Mouse (Mus musculus) naive thymus-derived CD4-positive, alpha-beta T cell, adult 2 months (primary cell): ENCODE data around the gene Fubp3.

ENCODE experiments used
- DNase-seq: peaks from one replicate; pipeline ENCODE4 v3.0.0-alpha.2; 2011; ENCODE audit warnings: low read depth

The Fubp3 gene

DNA sequence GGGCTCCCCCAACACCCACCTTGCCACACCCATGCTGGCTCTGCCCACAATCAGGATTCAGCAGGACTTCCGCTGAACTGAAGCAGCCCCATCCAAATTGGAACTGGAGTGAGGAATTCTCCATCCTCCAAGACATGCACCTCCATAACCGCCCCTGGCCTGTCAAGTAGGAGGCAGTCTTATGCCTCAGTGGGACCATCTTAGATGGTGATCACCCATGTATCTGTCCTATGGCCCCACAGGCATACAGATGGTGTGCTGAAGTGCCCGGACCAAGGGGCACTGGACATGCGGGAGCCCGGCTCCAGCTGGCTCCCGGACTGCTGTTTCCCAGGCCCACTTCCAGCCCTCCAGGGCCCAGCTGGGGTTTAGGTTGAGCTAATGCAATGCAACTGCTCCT, 46.8 kb downstream of the Fubp3 start:
- DNase-seq = no peak

DNA sequence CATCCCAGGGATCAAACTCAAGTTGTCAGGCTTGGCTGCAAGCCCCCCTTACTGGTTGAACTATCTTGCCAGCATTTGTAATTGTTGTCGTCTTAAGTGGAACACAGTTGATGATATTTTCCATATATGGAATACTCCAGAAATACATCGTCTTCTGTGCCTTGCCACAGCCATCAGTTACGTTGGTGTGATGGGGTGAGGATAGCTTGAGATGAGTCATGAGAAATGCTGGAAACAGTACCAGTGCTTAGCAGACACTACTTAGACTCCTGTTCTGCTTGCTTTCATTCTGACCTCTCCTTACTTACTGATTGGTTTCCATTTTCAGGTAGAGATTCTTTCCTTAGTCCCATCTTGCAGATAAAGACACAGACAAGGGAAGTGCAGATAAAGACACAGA, 61.1 kb downstream of the Fubp3 start:
- DNase-seq = no peak

- DNase-seq = no peak
Observed at GRCm38 (mm10) chr2:31635281-31636137, 63.1 kb downstream of the Fubp3 start.

GRCm38 (mm10) chr2:31636138-31636741, 63.8 kb downstream of the Fubp3 start:
- no peak for DNase-seq

- no peak for DNase-seq
Observed at GRCm38 (mm10) chr2:31636742-31637141, 64.3 kb downstream of the Fubp3 start.

DNA sequence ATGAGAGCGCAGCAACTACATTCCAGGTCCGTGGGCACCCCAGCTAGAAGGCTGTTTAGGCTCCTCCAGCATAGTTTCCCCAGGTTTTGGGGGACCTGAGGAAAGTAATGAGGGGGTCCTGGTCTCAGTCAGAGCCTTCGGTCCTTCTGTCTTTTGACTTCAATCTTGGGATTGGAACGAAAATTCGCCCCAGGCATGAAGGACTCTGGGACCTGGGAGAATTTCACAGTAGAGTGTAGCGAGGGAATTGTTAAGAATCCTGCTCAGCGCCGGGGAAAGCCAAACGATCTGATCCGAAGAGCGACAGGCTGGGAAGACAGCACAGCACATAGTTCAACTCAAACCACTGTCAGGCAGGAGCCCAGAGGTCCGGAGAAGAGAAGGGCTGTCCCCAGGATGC, 64.9 kb downstream of the Fubp3 start:
- no peak for DNase-seq

DNA sequence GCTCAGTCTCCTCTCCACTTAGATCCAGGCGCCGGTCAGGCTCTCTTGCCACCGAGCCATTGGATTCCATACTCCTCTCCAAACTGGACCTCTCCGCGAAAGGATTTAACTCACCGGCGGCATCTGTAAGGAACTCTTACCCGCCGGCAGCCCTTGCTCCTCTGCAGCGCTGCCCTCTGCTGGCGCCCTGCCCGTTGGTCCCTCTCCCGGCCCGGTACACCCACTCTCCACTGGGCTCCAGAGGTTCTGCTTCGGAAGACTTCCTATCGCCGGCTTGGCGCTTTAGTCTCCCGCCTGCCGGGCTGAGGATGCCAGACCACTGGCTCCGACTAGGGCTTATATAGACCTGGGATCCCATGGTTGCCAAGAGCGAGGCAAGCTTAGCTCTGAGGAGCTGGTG, 65.4 kb downstream of the Fubp3 start:
- DNase-seq = peak; percentile 19

DNA sequence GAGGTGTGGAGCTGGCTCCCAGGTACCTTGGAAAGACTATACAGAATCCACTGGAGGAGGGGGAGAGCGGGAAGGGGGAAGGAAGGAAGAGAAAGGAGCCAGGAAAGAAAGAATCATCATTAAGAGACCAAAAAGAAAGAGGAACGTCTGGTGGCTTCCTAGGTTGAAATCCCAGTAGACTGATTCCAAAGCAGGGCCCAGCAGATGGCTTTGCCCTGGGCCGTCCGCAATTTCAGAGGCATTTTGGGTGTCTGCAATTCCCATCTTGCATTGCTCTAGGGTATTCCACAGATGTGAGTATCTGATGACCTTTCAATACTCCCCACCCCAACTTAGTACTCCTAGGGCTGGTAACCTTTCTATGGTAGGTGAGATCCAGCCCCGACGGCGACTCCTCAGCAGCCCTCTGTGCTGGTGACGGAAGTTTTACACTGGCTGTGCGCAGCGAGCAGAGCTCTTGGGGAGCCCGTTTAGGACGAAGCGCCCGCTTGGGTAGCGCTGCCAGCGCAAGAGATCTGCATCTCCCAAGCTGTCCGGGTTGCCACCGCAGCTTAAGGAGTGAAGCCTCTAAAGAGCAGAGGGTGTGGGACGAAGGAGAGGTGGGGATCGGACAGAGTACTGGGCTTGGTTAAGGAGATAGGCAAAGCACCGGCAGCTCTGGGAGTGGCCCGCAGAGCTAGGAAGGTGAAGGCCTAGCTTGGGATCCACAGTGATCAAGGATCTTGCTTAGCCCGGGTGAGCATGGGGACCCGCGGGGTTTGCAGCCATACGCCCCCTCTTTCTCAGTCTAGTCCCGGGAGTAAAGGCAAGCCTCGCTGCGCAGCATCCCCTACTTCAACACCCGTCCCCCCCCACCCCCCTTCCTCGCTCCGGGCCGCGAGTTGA, 66.4 kb downstream of the Fubp3 start:
- DNase-seq = no peak

- no peak for DNase-seq
Observed at GRCm38 (mm10) chr2:31639466-31639760, 67.0 kb downstream of the Fubp3 start.

DNA sequence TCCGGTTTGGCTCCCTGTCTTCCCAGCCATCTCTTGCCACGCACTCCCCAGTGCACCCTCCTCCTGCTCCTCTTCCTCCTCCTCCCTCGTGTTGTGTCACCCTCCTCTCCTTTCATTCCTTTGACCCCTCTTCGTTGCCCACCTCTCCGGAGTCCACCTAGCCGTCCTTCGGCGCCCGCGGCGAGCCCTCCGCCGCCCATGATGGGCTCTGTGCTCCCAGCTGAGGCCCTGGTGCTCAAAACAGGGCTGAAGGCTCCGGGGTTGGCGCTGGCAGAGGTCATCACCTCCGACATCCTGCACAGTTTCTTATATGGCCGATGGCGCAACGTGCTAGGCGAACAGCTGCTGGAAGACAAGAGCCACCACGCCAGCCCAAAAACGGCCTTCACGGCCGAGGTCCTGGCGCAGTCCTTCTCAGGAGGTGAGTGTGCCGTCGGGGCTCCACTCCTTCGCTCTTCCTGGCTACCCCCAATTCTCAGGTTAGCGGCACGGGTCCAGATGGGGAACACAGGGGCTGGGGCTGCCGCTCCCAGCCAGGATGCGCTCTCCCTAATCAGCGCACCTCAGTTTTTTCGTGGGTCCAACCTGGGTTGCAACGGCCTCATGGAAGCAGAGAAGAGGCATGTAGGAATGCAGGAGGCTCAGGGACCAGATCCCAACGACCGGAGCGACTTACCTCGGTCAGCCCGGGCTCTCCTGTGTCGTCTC, 67.6 kb downstream of the Fubp3 start, which contains the start of gene Prdm12:
TSS of gene Prdm12 (plus strand) at position 137 of the 708 bp plus-strand sequence.
- no peak for DNase-seq

- DNase-seq = no peak
Observed at GRCm38 (mm10) chr2:31640609-31641507, 68.4 kb downstream of the Fubp3 start.

GRCm38 (mm10) chr2:31641508-31641830, 69.0 kb downstream of the Fubp3 start:
- DNase-seq = no peak

DNA sequence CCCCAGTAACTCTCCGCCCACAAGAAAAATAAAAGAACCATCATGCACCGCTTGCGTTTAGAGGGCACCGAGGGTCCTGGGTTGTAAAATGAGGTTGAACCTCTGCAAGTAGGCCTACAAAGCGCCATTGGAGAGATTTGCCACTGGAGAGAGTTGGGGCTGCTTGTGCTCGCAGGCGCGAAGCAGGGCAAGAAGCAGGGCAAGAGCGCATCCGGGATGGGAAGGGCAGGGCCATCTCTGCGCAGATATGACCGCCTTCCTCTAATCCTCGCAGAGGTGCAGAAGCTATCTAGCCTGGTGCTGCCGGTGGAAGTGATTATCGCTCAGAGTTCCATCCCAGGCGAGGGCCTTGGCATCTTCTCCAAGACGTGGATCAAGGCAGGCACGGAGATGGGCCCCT, 69.5 kb downstream of the Fubp3 start:
- DNase-seq = no peak

DNA sequence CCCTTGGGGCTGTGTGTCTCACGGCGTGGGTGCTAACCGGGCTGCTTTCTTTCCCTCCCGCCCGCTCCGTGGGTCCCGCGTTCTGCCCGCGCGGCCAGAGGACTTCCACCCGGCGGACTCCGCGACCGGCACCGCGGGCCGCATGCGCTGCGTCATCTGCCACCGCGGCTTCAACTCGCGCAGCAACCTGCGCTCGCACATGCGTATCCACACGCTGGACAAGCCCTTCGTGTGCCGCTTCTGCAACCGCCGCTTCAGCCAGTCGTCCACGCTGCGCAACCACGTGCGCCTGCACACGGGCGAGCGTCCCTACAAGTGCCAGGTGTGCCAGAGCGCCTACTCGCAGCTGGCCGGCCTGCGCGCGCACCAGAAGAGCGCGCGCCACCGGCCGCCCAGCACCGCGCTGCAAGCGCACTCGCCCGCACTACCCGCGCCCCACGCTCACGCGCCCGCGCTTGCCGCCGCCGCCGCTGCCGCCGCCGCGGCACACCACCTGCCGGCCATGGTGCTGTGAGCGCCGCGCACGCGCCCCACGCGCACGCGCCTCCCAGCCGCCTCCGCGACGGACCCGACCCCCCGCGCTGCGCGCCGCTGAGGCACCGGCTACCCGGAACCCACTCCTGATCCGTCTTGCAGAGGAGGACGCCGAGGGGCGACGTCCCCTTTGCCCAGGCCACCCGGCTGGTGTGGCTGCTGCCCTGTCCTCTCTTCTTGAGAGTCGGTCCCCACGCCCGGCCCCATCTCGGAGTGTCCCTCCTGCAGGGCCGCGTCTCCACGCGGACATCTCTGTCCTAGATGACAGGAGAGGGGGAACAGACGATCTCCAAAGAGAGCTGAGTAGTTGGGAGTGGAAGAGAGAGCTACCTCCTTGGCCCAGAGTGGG, 81.8 kb downstream of the Fubp3 start:
- DNase-seq = no peak

DNA sequence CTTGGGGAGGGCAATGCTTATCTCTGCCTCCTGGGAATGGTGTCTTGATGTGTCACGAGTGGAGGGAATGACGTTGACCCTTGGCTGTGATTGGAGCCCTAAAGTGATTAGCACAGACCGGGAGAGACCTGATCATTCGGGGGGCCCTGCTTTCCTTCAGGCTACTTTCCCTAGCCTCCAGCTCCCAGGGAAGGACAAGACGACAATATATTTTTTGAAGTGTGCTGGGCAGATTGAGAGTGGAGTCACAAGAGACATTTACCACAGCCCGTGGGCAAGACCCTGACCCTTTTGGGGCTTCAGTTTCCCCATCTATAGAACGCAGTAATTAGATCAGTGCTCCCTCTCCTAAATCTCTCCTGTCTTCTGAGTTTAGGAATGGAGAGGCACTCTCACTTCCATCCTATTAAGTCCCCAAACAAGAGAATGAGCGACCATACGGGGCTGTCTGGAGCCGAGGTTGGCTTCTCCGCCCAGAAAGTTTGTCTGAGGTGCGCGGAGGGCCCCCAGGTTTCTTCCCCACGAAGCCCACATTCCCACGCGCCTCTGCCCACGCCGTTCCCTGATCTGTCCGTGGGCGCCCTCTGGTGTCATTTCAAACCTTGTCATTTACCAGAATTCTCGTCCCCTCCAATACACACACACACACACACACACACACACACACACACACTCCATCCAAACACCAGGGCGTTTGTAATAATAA, 82.6 kb downstream of the Fubp3 start:
- DNase-seq = peak; percentile 39

DNA sequence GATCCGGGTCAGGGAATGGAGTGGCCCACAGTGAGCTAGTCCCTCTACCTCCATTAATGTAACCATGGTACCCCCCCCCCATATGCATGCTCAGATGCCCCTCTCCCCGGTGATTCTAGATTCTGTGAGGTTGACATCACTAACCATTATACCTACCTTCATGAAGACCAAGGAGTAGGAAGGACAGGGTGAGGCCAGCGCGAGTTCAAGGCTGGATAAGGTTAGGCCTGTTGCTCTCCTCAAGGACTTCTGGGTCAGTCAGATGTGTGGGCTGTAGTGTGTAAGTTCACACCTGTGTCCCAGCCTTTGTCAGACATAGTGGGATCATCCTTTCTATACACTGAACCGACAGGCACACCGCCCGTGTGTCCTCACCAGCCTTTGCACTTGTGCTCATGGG, 83.9 kb downstream of the Fubp3 start:
- DNase-seq = no peak

DNA sequence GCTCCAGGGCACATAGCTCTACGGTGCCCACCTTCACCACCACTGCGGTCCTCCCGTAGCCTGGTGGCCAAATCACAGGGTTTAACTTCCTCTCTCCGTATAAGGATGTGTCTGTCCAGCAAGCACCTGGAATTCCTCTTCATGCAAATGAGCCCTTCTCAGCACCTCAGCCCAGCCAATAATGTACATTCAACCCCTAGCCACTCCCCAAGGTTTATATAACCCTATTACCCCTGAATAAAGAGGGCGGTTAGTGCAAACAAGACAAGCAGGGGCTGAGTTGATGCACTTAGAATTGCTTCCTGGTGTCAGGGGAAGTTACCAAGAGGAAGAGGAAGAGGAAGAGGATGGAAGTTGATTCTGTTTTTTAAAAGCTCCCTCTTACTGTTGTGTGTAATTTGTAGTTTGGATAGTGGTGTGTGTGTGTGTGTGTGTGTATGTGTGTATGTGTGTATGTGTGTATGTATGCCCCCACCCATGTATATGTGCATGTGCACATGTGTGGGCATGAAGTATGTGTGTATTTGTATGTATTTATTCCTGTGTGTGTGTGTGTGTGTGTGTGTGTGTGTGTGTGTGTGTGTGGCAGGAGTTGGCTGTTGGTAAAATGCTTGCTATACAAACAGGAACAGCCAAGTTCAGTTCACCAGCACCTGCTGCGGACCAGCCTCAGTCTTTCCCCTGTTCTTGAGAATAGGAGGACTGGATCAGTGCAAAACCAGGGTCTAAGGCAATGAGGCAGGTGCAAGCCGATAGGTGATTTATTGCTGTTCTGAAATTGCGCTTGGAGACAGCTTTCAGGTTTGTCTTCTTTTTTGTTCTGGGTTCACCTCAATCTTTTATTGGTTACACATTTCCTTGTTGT, 90.7 kb downstream of the Fubp3 start:
- DNase-seq = no peak

DNA sequence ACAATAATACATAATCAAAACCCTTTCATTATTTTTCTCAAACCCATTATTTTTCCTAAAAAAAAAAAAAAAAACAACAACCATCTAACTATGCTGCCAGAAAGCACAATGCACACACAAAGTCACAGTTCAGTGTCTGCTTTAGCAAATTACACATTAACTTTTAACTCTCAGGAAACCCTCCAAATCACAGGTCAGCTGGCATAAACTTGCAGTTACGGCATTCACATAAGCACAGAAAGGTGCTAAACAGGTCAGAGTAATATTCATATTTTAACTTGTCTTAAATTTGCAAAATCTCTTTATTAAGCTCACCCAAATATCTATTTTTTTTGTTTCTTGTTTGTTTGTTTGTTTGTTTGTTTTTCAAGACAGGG, 91.3 kb downstream of the Fubp3 start:
- DNase-seq = no peak
